Mouse (Mus musculus): ENCODE results near the gene Ms4a4a. TPM values are rescaled to one million over a fixed set of nuclear protein-coding genes. Genes with fewer than 3 reads are reported as not detected.

Gene Ms4a4a
- total and polyA plus RNA-seq, 3 experiments = 0.29 TPM; not detected in 2

DNA sequence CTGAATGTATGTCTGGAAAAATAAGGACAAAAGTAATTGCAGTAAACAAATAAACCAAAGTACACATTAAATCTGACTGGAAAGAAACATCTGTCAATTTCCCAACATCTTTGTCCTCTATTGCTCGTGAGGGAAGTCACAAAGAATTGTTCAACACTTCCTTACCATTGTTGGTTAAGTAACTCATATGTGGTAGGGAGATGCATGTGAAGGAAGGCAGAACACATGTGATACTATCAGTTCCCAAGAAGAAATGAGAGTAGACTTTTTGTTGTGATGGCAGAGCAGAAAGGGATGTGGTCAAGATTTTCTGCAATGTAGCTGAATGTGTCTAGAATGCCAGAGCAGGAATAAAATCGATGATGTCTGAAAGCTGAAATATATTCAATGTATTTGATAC, 1.1 kb downstream of the Ms4a4a start:
- Histone ChIP-seq H3K4me3 (replicated peaks in 1 of 3; ENCODE audit: low read depth in 2 of 3, low read length in 2 of 3, poor library complexity in 1 of 3) (no peak overlapping the region), H3K27me3 (replicated peaks) (no peaks in the 10 kb centered on the region), H3K36me3 (replicated peaks in 1 of 2; ENCODE audit: control insufficient read depth in 1 of 2, insufficient read depth in 1 of 2, low read length in 1 of 2) (no peaks in the 10 kb centered on the region), H3K4me1 (ENCODE audit: control insufficient read depth in 1 of 2, insufficient read depth in 2 of 2) (peaks cover 0 to 14% of the 10 kb centered on the region in 2 experiments; a peak in 1 of 4 replicates), H3K79me2 (replicated peaks; ENCODE audit: control insufficient read depth, extremely low read depth, insufficient read depth, poor library complexity, severe bottlenecking) (no peaks in the 10 kb centered on the region), H3K9me3 (replicated peaks; ENCODE audit: low read length) (no peaks in the 10 kb centered on the region), H3K4me2 (ENCODE audit: insufficient read depth, low read depth, poor library complexity, severe bottlenecking) (no peak overlapping the region), H3K9ac (ENCODE audit: insufficient read depth, low read depth) (no peak overlapping the region), H3K27ac (ENCODE audit: insufficient read depth, low read depth) (no peak overlapping the region)
- dilution Hi-C loops (cut with MboI; ENCODE audit: extremely low pct_ligation_motif_present, extremely low pct_unique_long_range_greater_than_20kb, low sequenced_read_pairs) = no loop called here
- DNase-seq (ENCODE audit: extremely low read depth) = no peak
- in situ Hi-C loops (cut with MboI; ENCODE audit: low pct_ligation_motif_present, low pct_unique_long_range_greater_than_20kb, low sequenced_read_pairs) = no loop called here
- TF ChIP-seq RAD21 (IDR thresholded peaks at IDR 0.05; ENCODE audit: low read depth, low read length) = no peak
- no peak for TF ChIP-seq PAX5 (IDR thresholded peaks at IDR 0.05; ENCODE audit: low read length)
- TF ChIP-seq USF1 (IDR thresholded peaks at IDR 0.05; ENCODE audit: low read depth, low read length) = no peak
- TF ChIP-seq MXI1 (IDR thresholded peaks at IDR 0.05; ENCODE audit: low read depth, low read length) = no peak
- TF ChIP-seq CHD1 (IDR thresholded peaks at IDR 0.05; ENCODE audit: low read depth, low read length) = no peak
- TF ChIP-seq MAFK (IDR thresholded peaks at IDR 0.05; ENCODE audit: insufficient replicate concordance, low read length) = no peak
- no peak for TF ChIP-seq ETS1 (conservative IDR thresholded peaks at IDR 0.05; ENCODE audit: low read depth, low read length)

DNA sequence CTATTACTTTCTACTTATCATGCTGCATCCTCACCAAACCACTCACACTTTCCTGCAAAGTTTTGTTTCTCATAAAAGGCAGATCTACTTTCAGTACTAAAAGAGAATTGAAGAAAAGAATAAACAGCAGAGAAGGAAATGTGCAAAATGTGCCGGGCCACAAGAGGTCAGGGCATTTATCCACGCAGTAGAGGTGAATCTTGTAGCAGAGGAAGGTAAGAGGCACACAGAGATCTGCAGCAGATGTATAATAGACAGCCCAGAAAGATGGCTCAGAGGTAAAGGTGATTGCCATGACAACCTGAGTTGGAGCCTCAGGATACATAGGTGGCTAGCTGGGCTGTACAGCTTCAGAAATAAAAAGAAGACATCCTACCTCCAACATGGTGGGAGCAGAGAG, 11.8 kb downstream of the Ms4a4a start:
- DNase-seq (ENCODE audit: extremely low read depth) = peak; percentile 24
- H3K4me3 ChIP-seq (replicated peaks in 1 of 3; ENCODE audit: low read depth in 2 of 3, low read length in 2 of 3, poor library complexity in 1 of 3) = peak overlapping the region in 2 of 3 experiments; percentile 1 to 43
- H3K36me3 ChIP-seq (replicated peaks in 1 of 2; ENCODE audit: control insufficient read depth in 1 of 2, insufficient read depth in 1 of 2, low read length in 1 of 2) = no peaks in the 10 kb centered on the region
- in situ Hi-C loops (cut with MboI; ENCODE audit: low pct_ligation_motif_present, low pct_unique_long_range_greater_than_20kb, low sequenced_read_pairs) = no loop called here
- dilution Hi-C loops (cut with MboI; ENCODE audit: extremely low pct_ligation_motif_present, extremely low pct_unique_long_range_greater_than_20kb, low sequenced_read_pairs) = no loop called here
- H3K4me2 ChIP-seq (ENCODE audit: insufficient read depth, low read depth, poor library complexity, severe bottlenecking) = peak overlapping the region; percentile 50
- no peaks in the 10 kb centered on the region for H3K27me3 ChIP-seq (replicated peaks)
- no peak for TF ChIP-seq PAX5 (IDR thresholded peaks at IDR 0.05; ENCODE audit: low read length)
- no peak for TF ChIP-seq ELF1 (IDR thresholded peaks at IDR 0.05; ENCODE audit: low read depth, low read length)
- peak; percentile 58 for TF ChIP-seq SMC3 (IDR thresholded peaks at IDR 0.05; ENCODE audit: low read depth, low read length)
- peak; percentile 22; the same call in 1 of the 2 replicates for TF ChIP-seq RAD21 (IDR thresholded peaks at IDR 0.05; ENCODE audit: low read depth, low read length)
- TF ChIP-seq MAX (IDR thresholded peaks at IDR 0.05; ENCODE audit: low read length) = 0 out of 2 replicates have a peak, but pooled peaks have one; percentile 35
- no peak for TF ChIP-seq ZNF384 (IDR thresholded peaks at IDR 0.05; ENCODE audit: low read depth, low read length)
- TF ChIP-seq CTCF (conservative IDR thresholded peaks at IDR 0.05 in 1 of 2, IDR thresholded peaks at IDR 0.05 in 1 of 2; ENCODE audit: low read depth in 2 of 2, low read length in 2 of 2) = peak in 1 of 2 experiments; percentile 46; a peak in 2 of 4 replicates
- no peaks in the 10 kb centered on the region for H3K79me2 ChIP-seq (replicated peaks; ENCODE audit: control insufficient read depth, extremely low read depth, insufficient read depth, poor library complexity, severe bottlenecking)
- no peaks in the 10 kb centered on the region for H3K9me3 ChIP-seq (replicated peaks; ENCODE audit: low read length)
- H3K27ac ChIP-seq (ENCODE audit: insufficient read depth, low read depth) = no peak overlapping the region
- H3K9ac ChIP-seq (ENCODE audit: insufficient read depth, low read depth) = peak overlapping the region; percentile 48; the same call in 1 of the 2 replicates
- peaks cover 4 to 23% of the 10 kb centered on the region in 2 experiments; a peak in 3 of 4 replicates for H3K4me1 ChIP-seq (ENCODE audit: control insufficient read depth in 1 of 2, insufficient read depth in 2 of 2)

DNA sequence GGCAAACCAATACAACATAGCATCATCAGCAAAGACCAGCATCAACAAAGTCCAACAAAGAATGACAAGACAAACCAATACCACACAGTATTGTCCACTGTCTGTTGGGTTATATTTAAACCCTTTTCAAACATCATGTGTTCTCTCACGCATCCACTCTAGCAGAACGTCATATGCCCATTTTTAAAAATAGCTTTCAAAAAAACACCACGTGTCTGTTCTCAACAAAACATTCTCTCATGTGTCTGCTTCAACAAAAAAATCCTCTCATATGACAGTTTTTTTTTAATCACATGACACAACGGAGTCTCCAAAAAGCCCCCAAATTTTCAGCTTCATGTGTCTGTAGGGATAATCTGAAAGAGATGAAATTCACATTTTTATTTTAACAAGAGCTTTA, 12.4 kb downstream of the Ms4a4a start:
- H3K36me3 ChIP-seq (replicated peaks in 1 of 2; ENCODE audit: control insufficient read depth in 1 of 2, insufficient read depth in 1 of 2, low read length in 1 of 2) = no peaks in the 10 kb centered on the region
- in situ Hi-C loops (cut with MboI; ENCODE audit: low pct_ligation_motif_present, low pct_unique_long_range_greater_than_20kb, low sequenced_read_pairs) = no loop called here
- H3K4me3 ChIP-seq (replicated peaks in 1 of 3; ENCODE audit: low read depth in 2 of 3, low read length in 2 of 3, poor library complexity in 1 of 3) = no peak overlapping the region
- dilution Hi-C loops (cut with MboI; ENCODE audit: extremely low pct_ligation_motif_present, extremely low pct_unique_long_range_greater_than_20kb, low sequenced_read_pairs) = no loop called here
- H3K27me3 ChIP-seq (replicated peaks) = no peaks in the 10 kb centered on the region
- no peak overlapping the region for H3K27ac ChIP-seq (ENCODE audit: insufficient read depth, low read depth)
- peak; percentile 30 for DNase-seq (ENCODE audit: extremely low read depth)
- no peak overlapping the region for H3K9ac ChIP-seq (ENCODE audit: insufficient read depth, low read depth)
- no peaks in the 10 kb centered on the region for H3K9me3 ChIP-seq (replicated peaks; ENCODE audit: low read length)
- no peaks in the 10 kb centered on the region for H3K79me2 ChIP-seq (replicated peaks; ENCODE audit: control insufficient read depth, extremely low read depth, insufficient read depth, poor library complexity, severe bottlenecking)
- peaks cover 4 to 23% of the 10 kb centered on the region in 2 experiments; a peak in 3 of 4 replicates for H3K4me1 ChIP-seq (ENCODE audit: control insufficient read depth in 1 of 2, insufficient read depth in 2 of 2)
- no peak overlapping the region; the same call in 1 of the 2 replicates for H3K4me2 ChIP-seq (ENCODE audit: insufficient read depth, low read depth, poor library complexity, severe bottlenecking)
- TF ChIP-seq EP300 (IDR thresholded peaks at IDR 0.05; ENCODE audit: low read length) (no peak), MEF2A (IDR thresholded peaks at IDR 0.05; ENCODE audit: borderline replicate concordance, low read depth, low read length) (peak; percentile 86), ZC3H11A (IDR thresholded peaks at IDR 0.05; ENCODE audit: low read depth, low read length) (no peak), HCFC1 (IDR thresholded peaks at IDR 0.05; ENCODE audit: low read depth, low read length) (no peak), ELF1 (IDR thresholded peaks at IDR 0.05; ENCODE audit: low read depth, low read length) (no peak), ZNF384 (IDR thresholded peaks at IDR 0.05; ENCODE audit: low read depth, low read length) (peak; percentile 85), MAX (IDR thresholded peaks at IDR 0.05; ENCODE audit: low read length) (peak; percentile 81), PAX5 (IDR thresholded peaks at IDR 0.05; ENCODE audit: low read length) (no peak), MXI1 (IDR thresholded peaks at IDR 0.05; ENCODE audit: low read depth, low read length) (no peak; the same call in 1 of the 2 replicates), MAFK (IDR thresholded peaks at IDR 0.05; ENCODE audit: insufficient replicate concordance, low read length) (peak; percentile 31; the same call in 1 of the 2 replicates), BHLHE40 (IDR thresholded peaks at IDR 0.05; ENCODE audit: low read depth, low read length) (peak; percentile 70), ZKSCAN1 (IDR thresholded peaks at IDR 0.05; ENCODE audit: borderline replicate concordance, low read depth, low read length) (no peak), KAT2A (IDR thresholded peaks at IDR 0.05; ENCODE audit: insufficient replicate concordance, low read length) (no peak), SIN3A (IDR thresholded peaks at IDR 0.05; ENCODE audit: low read length) (peak; percentile 57; the same call in 1 of the 2 replicates), GABPA (IDR thresholded peaks at IDR 0.05; ENCODE audit: insufficient replicate concordance, low read depth, low read length) (no peak), CTCF (conservative IDR thresholded peaks at IDR 0.05 in 1 of 2, IDR thresholded peaks at IDR 0.05 in 1 of 2; ENCODE audit: low read depth in 2 of 2, low read length in 2 of 2) (no peak), CHD2 (IDR thresholded peaks at IDR 0.05; ENCODE audit: low read length) (no peak), NELFE (IDR thresholded peaks at IDR 0.05; ENCODE audit: low read depth, low read length) (no peak), TCF12 (IDR thresholded peaks at IDR 0.05; ENCODE audit: low read depth, low read length) (no peak), ETS1 (conservative IDR thresholded peaks at IDR 0.05; ENCODE audit: low read depth, low read length) (peak; percentile 77)
